Mouse (Mus musculus) heart, adult 2 months (tissue): ENCODE results near the gene Lsm14a.

Experiments used
- CTCF ChIP-seq: fragments of 200-600 bp; IDR thresholded peaks from 2 replicates; pipeline ENCODE4 v1.8.1; 2022; ENCODE audit warnings: antibody characterized with exemption, mild to moderate bottlenecking, moderate library complexity
- EP300 ChIP-seq: fragments of 200-500 bp; IDR thresholded peaks from 2 replicates; pipeline ENCODE4 v1.6.1; 2011; ENCODE audit warnings: low read depth, low read length, control low read depth; ENCODE audit not compliant: insufficient read depth
- POLR2A ChIP-seq: fragments of 200-500 bp; IDR thresholded peaks from 2 replicates; pipeline ENCODE4 v1.6.1; 2011; ENCODE audit warnings: mild to moderate bottlenecking, low read depth, low read length, control low read depth; ENCODE audit not compliant: insufficient read depth

- no peak for TF ChIP-seq CTCF
- TF ChIP-seq POLR2A, result no peak
- TF ChIP-seq EP300, result no peak
Observed at GRCm38 (mm10) chr7:34394636-34395035, 1.5 kb upstream of the Lsm14a start.
